Mouse (Mus musculus) mouse embryonic stem cell (cell line): ENCODE results near the gene Pecam1.
"Not testable (repeated sequence)": the region's sequence is repeated elsewhere in the genome, so short reads cannot be mapped to it uniquely, and the experiment has no call there.

Source experiments
- in situ Hi-C, 2 experiments: fragments of 300-500 bp; cut with MboI; formaldehyde crosslinking; loops; 1 replicate in 1 of 2; 3 replicates in 1 of 2; pipeline ENCODE4 v1.14.3; 2019 to 2020; ENCODE audit warnings: low sequenced_read_pairs in 2 of 2, low pct_unique_long_range_greater_than_20kb in 1 of 2, mixed read lengths in 1 of 2; ENCODE audit not compliant: unreplicated experiment in 1 of 2

Pecam1 gene

GRCm38 (mm10) chr11:106741826-106742225 lies 8.6 kb downstream of the Pecam1 start:
- in situ Hi-C loops = loop anchor here (5.0 kb wide), 1 partner anchor 95 kb away; no protein-coding TSS in a partner anchor

GRCm38 (mm10) chr11:106741232-106741631 lies 9.2 kb downstream of the Pecam1 start:
- in situ Hi-C loops = loop anchor here (5.0 kb wide), 1 partner anchor 94 kb away; no protein-coding TSS in a partner anchor

GRCm38 (mm10) chr11:106740724-106741123 lies 9.7 kb downstream of the Pecam1 start:
- in situ Hi-C loops = loop anchor here (5.0 kb wide), 1 partner anchor 93 kb away; no protein-coding TSS in a partner anchor

GRCm38 (mm10) chr11:106739116-106739515 lies 11.3 kb downstream of the Pecam1 start:
- in situ Hi-C loops = no loop called here

- in situ Hi-C loops = no loop called here
Measured at GRCm38 (mm10) chr11:106737178-106737621, 13.2 kb downstream of the Pecam1 start.

GRCm38 (mm10) chr11:106736614-106737013 lies 13.8 kb downstream of the Pecam1 start:
- in situ Hi-C loops = no loop called here

- in situ Hi-C loops = no loop called here
Measured at GRCm38 (mm10) chr11:106730714-106731113, 19.7 kb downstream of the Pecam1 start.

- in situ Hi-C loops = no loop called here
Measured at GRCm38 (mm10) chr11:106729656-106730055, 20.8 kb downstream of the Pecam1 start.

- in situ Hi-C loops = no loop called here
Measured at GRCm38 (mm10) chr11:106728402-106729366, 21.7 kb downstream of the Pecam1 start.

GRCm38 (mm10) chr11:106727967-106728366 lies 22.5 kb downstream of the Pecam1 start:
- in situ Hi-C loops = no loop called here

- in situ Hi-C loops = not testable (repeated sequence)
Measured at GRCm38 (mm10) chr11:106724916-106725235, 25.6 kb downstream of the Pecam1 start.

- in situ Hi-C loops = no loop called here
Measured at GRCm38 (mm10) chr11:106724176-106724915, 26.1 kb downstream of the Pecam1 start.

GRCm38 (mm10) chr11:106723611-106724125 lies 26.8 kb downstream of the Pecam1 start:
- in situ Hi-C loops = no loop called here

- in situ Hi-C loops = no loop called here
Measured at GRCm38 (mm10) chr11:106722831-106723361, 27.5 kb downstream of the Pecam1 start.

- in situ Hi-C loops = no loop called here
Measured at GRCm38 (mm10) chr11:106720379-106720778, 30.0 kb downstream of the Pecam1 start.

GRCm38 (mm10) chr11:106716568-106716967 lies 33.9 kb downstream of the Pecam1 start:
- in situ Hi-C loops = no loop called here

- in situ Hi-C loops = no loop called here
Measured at GRCm38 (mm10) chr11:106715066-106715465, 35.4 kb downstream of the Pecam1 start.

GRCm38 (mm10) chr11:106710789-106711188 lies 39.6 kb downstream of the Pecam1 start:
- in situ Hi-C loops = no loop called here
